Mouse (Mus musculus): ENCODE measurements around the gene Gna12.

- TF ChIP-seq CTCF (conservative IDR thresholded peaks at IDR 0.05; ENCODE audit: low read length), result no peak
- no peak for TF ChIP-seq POU5F1 (IDR thresholded peaks at IDR 0.05; ENCODE audit: borderline replicate concordance, low read length)
Observed at GRCm38 (mm10) chr5:140772158-140772557, 58.1 kb downstream of the Gna12 start.
